Mouse (Mus musculus) MEL (cell line): ENCODE results near the gene Ldah. TPM values are rescaled to one million over a fixed set of nuclear protein-coding genes. Genes with fewer than 3 reads are reported as not detected.

Experiments
- DNase-seq: peaks from one replicate; pipeline ENCODE4 v3.0.0; 2011; ENCODE audit warnings: low read depth, low spot score
- H3K27ac ChIP-seq: 2 replicates; pipeline ENCODE4 v1.5.1; 2012; ENCODE audit warnings: low read depth, mild to moderate bottlenecking, control low read depth, low read length, moderate library complexity; ENCODE audit not compliant: control insufficient read depth
- H3K27me3 ChIP-seq, 2 experiments: fragments of 150-350 bp in 1 of 2; sonication (generic) in 1 of 2; 2 replicates each; pipeline ENCODE4 v1.6.1; 2012; ENCODE audit warnings: low read length in 2 of 2, mild to moderate bottlenecking in 2 of 2, improper control_type of control experiment in 1 of 2, moderate library complexity in 1 of 2; ENCODE audit not compliant: insufficient read depth in 2 of 2, control insufficient read depth in 1 of 2
- H3K36me3 ChIP-seq, 2 experiments: 2 replicates each; pipeline ENCODE4 v1.6.1; 2012 to 2014; ENCODE audit warnings: low read length in 2 of 2, improper control_type of control experiment in 1 of 2, inconsistent platforms in 1 of 2, mild to moderate bottlenecking in 1 of 2; ENCODE audit not compliant: insufficient read depth in 2 of 2, control insufficient read depth in 1 of 2
- H3K4me1 ChIP-seq, 2 experiments: fragments of 150-350 bp in 1 of 2; sonication (generic) in 1 of 2; 2 replicates each; pipeline ENCODE4 v1.6.1; 2012; ENCODE audit warnings: low read length in 2 of 2, improper control_type of control experiment in 1 of 2, mild to moderate bottlenecking in 1 of 2; ENCODE audit not compliant: insufficient read depth in 2 of 2, control insufficient read depth in 1 of 2
- H3K4me3 ChIP-seq, 2 experiments: fragments of 150-350 bp in 1 of 2; sonication (generic) in 1 of 2; 2 replicates each; pipeline ENCODE4 v1.5.1; 2012; ENCODE audit warnings: low read depth in 2 of 2, low read length in 2 of 2, mild to moderate bottlenecking in 2 of 2, moderate library complexity in 2 of 2, control low read depth in 1 of 2, improper control_type of control experiment in 1 of 2; ENCODE audit not compliant: control insufficient read depth in 1 of 2, insufficient read depth in 1 of 2
- H3K79me2 ChIP-seq: 2 replicates; pipeline ENCODE4 v1.6.1; 2012; ENCODE audit warnings: mild to moderate bottlenecking, low read length, moderate library complexity; ENCODE audit not compliant: control insufficient read depth, poor library complexity, insufficient read depth
- H3K9ac ChIP-seq: 2 replicates; pipeline ENCODE4 v1.6.1; 2012; ENCODE audit warnings: low read depth, mild to moderate bottlenecking, control low read depth, low read length, moderate library complexity; ENCODE audit not compliant: control insufficient read depth, poor library complexity, severe bottlenecking
- H3K9me3 ChIP-seq: fragments of 150-350 bp; sonication (generic); replicated peaks from 2 replicates; pipeline ENCODE4 v1.6.1; 2012; ENCODE audit warnings: mild to moderate bottlenecking, low read length, improper control_type of control experiment, moderate library complexity; ENCODE audit not compliant: insufficient read depth
- CHD1 ChIP-seq: IDR thresholded peaks from 2 replicates; pipeline ENCODE4 v1.6.1; 2012; ENCODE audit warnings: low read depth, mild to moderate bottlenecking, inconsistent platforms, low read length, improper control_type of control experiment
- CTCF ChIP-seq, 3 experiments: IDR thresholded peaks in 2 of 3; conservative IDR thresholded peaks in 1 of 3; 2 replicates each; pipeline ENCODE4 v1.5.1; 2011 to 2012; ENCODE audit warnings: low read length in 3 of 3, low read depth in 2 of 3, mild to moderate bottlenecking in 2 of 3, improper control_type of control experiment in 1 of 3, inconsistent platforms in 1 of 3, mixed read lengths in 1 of 3, moderate library complexity in 1 of 3; ENCODE audit not compliant: control insufficient read depth in 1 of 3, insufficient read depth in 1 of 3, poor library complexity in 1 of 3, severe bottlenecking in 1 of 3
- E2F4 ChIP-seq: IDR thresholded peaks from 2 replicates; pipeline ENCODE4 v1.6.1; 2011; ENCODE audit warnings: low read depth, low read length, improper control_type of control experiment, borderline replicate concordance
- EP300 ChIP-seq, 2 experiments: IDR thresholded peaks; 2 replicates each; pipeline ENCODE4 v1.6.1; 2011; ENCODE audit warnings: improper control_type of control experiment in 2 of 2, low read length in 2 of 2, low read depth in 1 of 2, mild to moderate bottlenecking in 1 of 2
- GATA1 ChIP-seq: IDR thresholded peaks from 2 replicates; pipeline ENCODE4 v1.6.1; 2011; ENCODE audit warnings: low read depth, low read length, improper control_type of control experiment
- JUND ChIP-seq: IDR thresholded peaks from 2 replicates; pipeline ENCODE4 v1.6.1; 2011; ENCODE audit warnings: low read depth, mild to moderate bottlenecking, improper control_type of control experiment, low read length
- MXI1 ChIP-seq: IDR thresholded peaks from 2 replicates; pipeline ENCODE4 v1.6.1; 2011; ENCODE audit warnings: mild to moderate bottlenecking, low read depth, low read length, improper control_type of control experiment
- NELFE ChIP-seq: IDR thresholded peaks from 2 replicates; pipeline ENCODE4 v1.6.1; 2011; ENCODE audit warnings: low read depth, low read length, improper control_type of control experiment
- POLR2A ChIP-seq, 2 experiments: IDR thresholded peaks; 2 replicates each; pipeline ENCODE4 v1.6.1; 2011 to 2012; ENCODE audit warnings: low read length in 2 of 2, mild to moderate bottlenecking in 2 of 2, control low read depth in 1 of 2, improper control_type of control experiment in 1 of 2, low read depth in 1 of 2, moderate library complexity in 1 of 2; ENCODE audit not compliant: control insufficient read depth in 1 of 2, insufficient read depth in 1 of 2, poor library complexity in 1 of 2
- POLR2AphosphoS2 ChIP-seq: IDR thresholded peaks from 2 replicates; pipeline ENCODE4 v1.6.1; 2011; ENCODE audit warnings: low read length, improper control_type of control experiment
- RAD21 ChIP-seq: IDR thresholded peaks from 2 replicates; pipeline ENCODE4 v1.6.1; 2011; ENCODE audit warnings: mild to moderate bottlenecking, low read depth, low read length, improper control_type of control experiment
- TAL1 ChIP-seq: IDR thresholded peaks from 2 replicates; pipeline ENCODE4 v1.6.1; 2012; ENCODE audit warnings: mild to moderate bottlenecking, inconsistent platforms, low read length, moderate library complexity, mixed read lengths
- UBTF ChIP-seq: IDR thresholded peaks from 2 replicates; pipeline ENCODE4 v1.6.1; 2012; ENCODE audit warnings: low read depth, mild to moderate bottlenecking, inconsistent platforms, low read length, improper control_type of control experiment, moderate library complexity, borderline replicate concordance; ENCODE audit not compliant: insufficient read depth
- USF2 ChIP-seq, 2 experiments: IDR thresholded peaks; 2 replicates each; pipeline ENCODE4 v1.6.1; 2011 to 2012; ENCODE audit warnings: improper control_type of control experiment in 2 of 2, low read length in 2 of 2, borderline replicate concordance in 1 of 2, inconsistent platforms in 1 of 2, low read depth in 1 of 2, mild to moderate bottlenecking in 1 of 2; ENCODE audit not compliant: insufficient read depth in 1 of 2
- polyA plus RNA-seq, 2 experiments: library from polyadenylated mRNA; stranded (reverse) in 1 of 2; unstranded in 1 of 2; fragments of >175 nt in 1 of 2; fragments of >200 nt in 1 of 2; gene quantifications; 2 replicates each; pipeline versions ENCODE4 v1.2.1 to v1.2.4; 2012; ENCODE audit warnings: low replicate concordance in 2 of 2, low read depth in 1 of 2; ENCODE audit not compliant: insufficient read length in 2 of 2, insufficient read depth in 1 of 2, missing spikeins in 1 of 2
- total RNA-seq: library from RNA; depleted of rRNA; stranded (reverse); fragments of 300-350 nt; gene quantifications from 2 replicates; pipeline ENCODE4 v1.2.3, GENCODE M21; 2012

Gene Ldah
- total and polyA plus RNA-seq, 3 experiments: 28.6 to 132 (median 44.2) TPM

DNA sequence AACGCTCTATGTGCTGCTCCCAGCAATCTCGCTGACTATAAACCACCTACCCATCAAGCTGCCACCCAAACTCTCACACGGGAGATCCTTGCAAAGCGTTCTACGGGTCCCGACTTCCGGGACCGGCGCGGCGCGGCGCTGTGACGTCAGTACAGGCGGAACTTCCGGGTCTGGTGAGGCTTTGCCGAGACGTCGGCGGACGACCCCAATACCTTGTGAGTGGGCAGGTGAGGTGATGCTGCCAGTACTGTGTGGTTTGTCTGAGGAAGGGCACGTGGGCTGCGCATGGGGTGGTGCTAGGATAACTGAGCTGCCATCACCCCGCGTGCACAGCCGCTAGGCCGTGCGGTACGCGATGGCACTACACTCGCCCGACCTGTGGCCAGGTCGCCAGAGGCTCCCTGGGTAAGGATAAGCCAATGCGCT is at the start of gene Ldah (continued):
- TF ChIP-seq CHD1 (no peak), TAL1 (no peak), GATA1 (no peak)

DNA sequence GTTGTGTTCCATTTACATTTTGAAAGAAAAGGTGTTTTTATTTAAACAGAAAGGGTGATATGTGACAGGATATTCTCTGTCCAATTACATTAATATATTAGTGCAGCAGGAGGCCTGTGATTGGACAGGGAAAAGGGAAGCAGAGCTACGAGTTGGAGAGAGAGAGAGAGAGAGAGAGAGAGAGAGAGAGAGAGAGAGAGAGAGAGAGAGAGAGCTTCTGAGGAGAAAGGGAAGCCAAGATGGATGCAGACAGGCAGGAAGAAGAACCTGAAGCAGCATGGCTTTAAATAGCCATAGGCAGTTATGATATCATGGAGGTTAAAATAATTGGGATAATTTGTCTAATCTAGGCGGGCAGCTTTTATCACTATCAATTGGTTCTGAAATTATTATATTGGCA is 40.2 kb upstream of the Ldah start:
- no peak overlapping the region for H3K9ac ChIP-seq
- no peaks in the 10 kb centered on the region for H3K4me1 ChIP-seq
- H3K36me3 ChIP-seq: no peaks in the 10 kb centered on the region
- no peak for DNase-seq
- H3K9me3 ChIP-seq: no peaks in the 10 kb centered on the region
- no peak for TF ChIP-seq TAL1
- peak; percentile 91 for TF ChIP-seq JUND
- no peaks in the 10 kb centered on the region for H3K79me2 ChIP-seq
- H3K27ac ChIP-seq: no peak overlapping the region
- no peaks in the 10 kb centered on the region for H3K27me3 ChIP-seq
- H3K4me3 ChIP-seq: no peak overlapping the region

DNA sequence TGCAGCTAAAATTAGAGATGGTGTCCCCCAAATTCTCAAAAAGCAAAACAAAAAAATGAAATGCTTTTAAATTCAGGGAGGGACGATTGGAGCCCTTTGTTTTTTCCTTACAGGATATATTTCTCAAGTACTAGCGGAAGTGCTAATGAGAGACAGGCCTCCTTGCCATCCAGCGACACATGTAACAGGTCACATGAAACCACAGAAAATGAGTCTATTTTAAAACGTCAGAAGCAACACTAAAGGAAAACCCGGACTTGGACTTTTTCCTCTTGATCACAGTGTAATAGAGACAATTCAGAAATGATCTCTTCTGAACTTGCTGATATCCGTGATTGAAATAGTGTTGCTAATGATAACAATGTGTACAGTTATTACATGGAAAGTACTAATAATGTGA is 27.0 kb upstream of the Ldah start:
- TF ChIP-seq POLR2AphosphoS2 (no peak), E2F4 (no peak), POLR2A (IDR thresholded peaks at IDR 0.05; ENCODE audit: control insufficient read depth in 1 of 2, insufficient read depth in 1 of 2, low read depth in 1 of 2, low read length in 2 of 2, poor library complexity in 1 of 2) (no peak), CTCF (IDR thresholded peaks at IDR 0.05 in 2 of 3, conservative IDR thresholded peaks at IDR 0.05 in 1 of 3; ENCODE audit: control insufficient read depth in 1 of 3, insufficient read depth in 1 of 3, low read depth in 2 of 3, low read length in 3 of 3, poor library complexity in 1 of 3, severe bottlenecking in 1 of 3) (no peak), UBTF (no peak), RAD21 (no peak), NELFE (no peak), MXI1 (no peak)
- H3K4me1 ChIP-seq: no peaks in the 10 kb centered on the region
- no peaks in the 10 kb centered on the region; a peak in 1 of 4 replicates for H3K36me3 ChIP-seq
- H3K79me2 ChIP-seq: no peaks in the 10 kb centered on the region
- H3K27ac ChIP-seq: no peak overlapping the region
- H3K9ac ChIP-seq: no peak overlapping the region
- H3K9me3 ChIP-seq: no peaks in the 10 kb centered on the region
- DNase-seq: no peak
- no peaks in the 10 kb centered on the region for H3K27me3 ChIP-seq
- H3K4me3 ChIP-seq: no peak overlapping the region

DNA sequence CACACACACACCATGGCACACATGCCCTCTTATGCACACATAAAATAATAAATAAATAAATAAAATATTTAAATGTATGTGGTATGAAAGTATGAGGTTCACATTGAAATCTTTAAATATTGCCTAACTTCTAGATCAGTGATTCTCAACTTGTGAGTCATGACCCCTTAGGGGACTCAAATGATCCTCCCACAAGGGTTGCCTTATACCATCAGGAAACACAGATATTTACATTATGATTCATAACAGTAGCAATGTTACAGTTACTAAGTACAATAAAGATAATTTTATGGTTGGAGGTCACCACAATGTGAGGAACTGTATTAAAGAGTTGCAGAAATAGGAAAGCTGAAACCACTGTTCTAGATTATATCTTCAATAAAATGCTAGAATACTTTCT is 26.2 kb upstream of the Ldah start:
- no peaks in the 10 kb centered on the region for H3K4me1 ChIP-seq
- DNase-seq: peak; percentile 23
- H3K9ac ChIP-seq: no peak overlapping the region
- no peaks in the 10 kb centered on the region; a peak in 1 of 4 replicates for H3K36me3 ChIP-seq
- TF ChIP-seq USF2 (IDR thresholded peaks at IDR 0.05; ENCODE audit: borderline replicate concordance in 1 of 2, insufficient read depth in 1 of 2, low read depth in 1 of 2, low read length in 2 of 2) (no peak), EP300 (IDR thresholded peaks at IDR 0.05; ENCODE audit: low read depth in 1 of 2, low read length in 2 of 2) (peak; percentile 30 to 37; a peak in 1 of 4 replicates)
- H3K27ac ChIP-seq: no peak overlapping the region
- H3K4me3 ChIP-seq: no peak overlapping the region
- no peaks in the 10 kb centered on the region for H3K79me2 ChIP-seq
- H3K9me3 ChIP-seq: no peaks in the 10 kb centered on the region
- H3K27me3 ChIP-seq: no peaks in the 10 kb centered on the region
